Mouse (Mus musculus) liver, postnatal 0 days (tissue): ENCODE measurements around the gene Col11a2.

Source experiments
- CTCF ChIP-seq: sonication (generic); IDR thresholded peaks from 2 replicates; pipeline ENCODE4 v1.5.1; 2016; ENCODE audit warnings: antibody characterized with exemption, low read depth
- EP300 ChIP-seq: IDR thresholded peaks from 2 replicates; pipeline ENCODE4 v1.6.1; 2016; ENCODE audit warnings: antibody characterized with exemption, low read depth, mild to moderate bottlenecking

DNA sequence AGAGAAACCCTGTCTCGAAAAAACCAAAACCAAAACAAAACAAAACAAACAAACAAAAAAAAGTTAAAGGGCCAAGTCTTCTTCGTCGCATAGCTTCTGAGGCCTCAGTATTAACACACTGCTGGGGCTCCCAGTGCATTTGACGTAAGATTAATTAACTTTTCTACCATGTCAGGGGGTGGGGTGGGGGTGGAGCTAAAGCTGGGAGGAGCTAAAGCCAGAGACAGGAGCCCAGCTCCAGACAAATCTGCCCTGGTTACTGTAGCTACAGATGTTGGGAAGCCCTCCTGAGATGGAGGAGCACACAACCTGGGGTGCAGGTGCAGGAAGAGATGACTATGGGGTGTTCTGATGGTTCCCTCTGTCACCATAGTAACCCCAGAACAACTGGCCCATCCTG lies 38.9 kb downstream of the Col11a2 start:
- TF ChIP-seq CTCF (no peak), EP300 (no peak)
